Mouse (Mus musculus) lung, postnatal 14 days (tissue): ENCODE results near the gene Coq3.

Experiments
- DNase-seq: peaks from one replicate; pipeline ENCODE4 v3.0.0; 2021

Gene Coq3

GRCm38 (mm10) chr4:21879565-21880220 is at the start of gene Coq3:
Coq3 (plus strand) TSS chr4:21879673.
- DNase-seq = peak; percentile 78

- DNase-seq = no peak
These were observed 46.6 kb upstream of the Coq3 start for GRCm38 (mm10) chr4:21832844-21833243.

DNA sequence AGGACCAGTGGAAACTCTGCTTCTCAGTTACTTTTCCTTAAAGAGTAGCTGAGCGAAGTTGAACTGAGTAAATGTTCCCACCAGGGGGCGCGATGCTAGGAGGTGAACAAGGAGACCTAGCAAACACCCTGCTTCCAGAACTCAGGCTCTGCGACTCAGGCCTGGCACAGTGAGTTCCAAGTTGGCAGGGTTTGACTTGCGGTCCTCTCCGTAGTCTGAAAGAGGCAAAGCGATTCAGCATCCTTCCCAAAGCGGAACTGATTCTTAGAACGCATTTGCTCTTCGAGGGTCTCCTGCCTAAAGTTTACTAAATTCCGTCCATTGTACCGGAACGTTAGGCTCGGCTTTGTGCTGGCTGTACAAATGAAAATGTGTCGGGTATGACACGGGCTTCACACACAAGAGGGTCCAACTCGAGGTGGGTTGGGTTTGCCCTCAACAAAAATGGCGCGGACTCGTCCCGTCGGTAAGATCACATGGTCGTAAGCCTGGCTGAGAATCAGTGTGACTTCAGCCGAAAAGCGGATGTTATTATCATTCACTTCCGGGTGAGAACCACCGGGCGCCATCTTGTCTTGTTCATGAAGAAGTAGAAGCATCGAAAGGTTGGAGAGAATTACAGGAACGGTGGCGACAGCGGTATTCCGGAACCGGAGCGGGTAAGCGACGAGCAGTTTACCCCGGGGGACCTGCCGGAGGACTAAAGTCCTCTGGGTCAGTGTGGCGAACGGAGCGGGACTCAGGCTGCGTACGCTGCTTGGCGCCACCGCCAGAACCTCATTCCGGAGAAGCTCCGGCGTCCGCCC is 31.8 kb upstream of the Coq3 start, which contains the start of gene Pnisr:
Pnisr (plus strand) TSS at position 103 of the 806 bp plus-strand sequence.
- peak; percentile 98 for DNase-seq

DNA sequence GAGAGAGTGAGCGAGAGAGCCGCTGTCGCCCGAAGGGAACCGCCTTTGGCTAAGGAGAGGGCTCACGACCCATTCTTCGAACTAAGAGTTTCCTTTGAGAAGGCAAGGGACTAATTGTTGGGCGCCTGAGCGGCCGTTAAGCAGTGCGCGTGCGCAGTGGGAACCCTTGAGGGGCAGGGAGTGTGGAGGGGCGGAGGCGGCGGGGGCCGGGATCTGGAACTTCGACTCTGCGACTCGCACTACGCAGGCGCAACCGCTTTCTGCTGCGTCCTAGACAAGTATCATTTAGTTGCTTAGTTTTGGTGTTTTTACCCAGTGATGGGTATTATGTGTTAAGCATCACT is 31.2 kb upstream of the Coq3 start:
- DNase-seq = peak; percentile 92

DNA sequence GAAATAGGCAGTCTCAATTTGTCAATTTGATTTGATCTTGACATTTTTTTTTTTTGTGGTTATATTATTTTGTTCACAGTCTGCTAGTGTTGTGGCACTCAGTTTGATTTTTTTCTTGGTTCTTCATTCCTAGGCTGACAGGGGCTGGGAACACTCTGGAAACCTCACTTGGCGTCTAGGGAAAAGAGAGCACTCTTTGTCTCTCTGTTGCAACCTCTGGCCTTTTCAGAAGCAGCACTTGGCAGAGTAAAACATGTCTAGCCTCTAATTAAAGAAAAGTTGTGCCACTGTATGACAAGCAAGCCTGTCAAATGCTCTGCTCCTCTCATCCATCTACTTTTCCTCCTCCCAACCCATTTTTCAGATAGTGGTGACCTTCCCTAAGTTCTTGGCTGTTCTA is 22.0 kb upstream of the Coq3 start:
- DNase-seq = no peak

DNA sequence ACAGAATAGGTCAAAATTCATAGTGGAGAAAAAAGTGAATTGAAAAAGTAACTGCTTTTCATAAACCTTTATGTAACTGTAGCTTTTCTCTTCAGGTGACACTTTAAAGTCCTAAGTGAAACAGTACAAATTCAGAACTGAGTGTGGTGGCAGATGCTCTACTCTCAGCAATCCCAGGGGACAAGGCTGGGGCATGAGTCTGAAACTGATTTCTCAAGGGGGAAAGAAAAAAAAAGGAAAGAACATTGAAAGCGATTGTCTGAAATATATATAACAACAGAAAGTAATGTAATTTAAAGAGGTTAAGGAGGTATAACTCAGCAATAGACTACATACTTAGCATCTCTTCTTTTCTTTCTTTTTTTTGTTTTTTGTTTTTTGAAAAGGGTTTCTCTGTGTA is 14.2 kb upstream of the Coq3 start:
- no peak for DNase-seq

DNA sequence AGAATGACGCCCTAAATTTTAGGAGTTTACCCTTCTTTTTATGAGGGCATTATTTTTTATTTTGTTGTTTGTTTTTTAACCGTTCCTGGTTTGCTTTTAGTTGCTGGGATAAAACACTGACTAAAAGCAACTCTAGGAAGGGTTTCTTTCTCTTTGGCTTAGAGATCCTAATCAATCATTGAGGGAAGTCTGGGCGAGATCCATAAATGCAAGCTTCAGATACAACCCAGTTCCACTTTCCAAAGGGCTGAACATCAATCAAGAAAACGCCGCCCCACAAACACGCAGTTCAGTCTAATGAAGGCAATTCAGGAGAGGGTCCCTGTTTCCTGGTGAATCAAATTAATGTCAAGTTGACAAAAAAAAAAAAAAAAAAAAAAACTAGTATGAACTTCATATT is 697 bp upstream of the Coq3 start:
- no peak for DNase-seq

DNA sequence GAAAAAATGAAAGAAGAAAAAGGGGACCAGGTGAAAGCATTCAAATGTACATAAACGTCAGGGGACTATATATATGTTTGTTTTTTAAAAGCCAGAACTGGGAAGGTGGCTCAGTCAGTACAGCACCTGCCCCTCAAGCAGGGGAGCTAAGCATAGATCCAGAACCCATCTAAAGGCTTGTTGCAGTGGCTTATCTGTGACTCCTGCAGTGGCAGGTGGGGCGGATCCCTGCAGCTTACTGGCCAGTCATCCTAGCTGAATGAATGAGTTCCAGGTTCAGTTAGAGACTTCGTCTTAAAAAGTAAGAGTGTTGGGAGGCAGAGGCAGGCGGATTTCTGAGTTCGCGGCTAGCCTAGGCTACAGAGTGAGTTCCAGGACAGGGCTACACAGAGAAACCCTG is 3.3 kb downstream of the Coq3 start:
- DNase-seq = no peak

- DNase-seq = no peak
These were observed 6.4 kb downstream of the Coq3 start for GRCm38 (mm10) chr4:21885831-21886230.

GRCm38 (mm10) chr4:21930971-21931771 is 51.7 kb downstream of the Coq3 start, which contains the start of gene Faxc:
Faxc (plus strand) TSS chr4:21931329.
- DNase-seq = peak; percentile 21

- DNase-seq = no peak
These were observed 52.5 kb downstream of the Coq3 start for GRCm38 (mm10) chr4:21931772-21932630.

- DNase-seq = no peak
These were observed 55.9 kb downstream of the Coq3 start for GRCm38 (mm10) chr4:21935378-21935777.

DNA sequence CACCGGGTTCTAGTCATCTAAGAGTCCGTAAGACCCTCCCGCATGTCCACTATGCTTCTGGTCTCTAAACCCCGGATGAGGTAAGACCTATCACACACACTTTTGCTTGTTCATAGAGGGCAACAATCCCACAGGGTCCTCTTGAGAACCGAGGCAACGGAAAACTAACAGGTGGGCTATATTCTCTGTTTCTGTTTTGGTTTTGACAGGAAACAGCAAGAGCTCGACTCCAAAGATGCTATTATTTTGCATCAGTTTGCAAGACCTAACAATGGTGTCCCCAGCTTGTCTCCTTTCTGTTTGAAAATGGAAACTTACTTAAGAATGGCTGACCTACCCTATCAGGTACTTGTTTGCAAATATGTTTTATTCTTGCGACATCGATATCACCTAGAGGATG is 57.0 kb downstream of the Coq3 start:
- DNase-seq = no peak

- DNase-seq = no peak
These were observed 58.4 kb downstream of the Coq3 start for GRCm38 (mm10) chr4:21937890-21938289.

GRCm38 (mm10) chr4:21944672-21945071 is 65.2 kb downstream of the Coq3 start:
- no peak for DNase-seq

DNA sequence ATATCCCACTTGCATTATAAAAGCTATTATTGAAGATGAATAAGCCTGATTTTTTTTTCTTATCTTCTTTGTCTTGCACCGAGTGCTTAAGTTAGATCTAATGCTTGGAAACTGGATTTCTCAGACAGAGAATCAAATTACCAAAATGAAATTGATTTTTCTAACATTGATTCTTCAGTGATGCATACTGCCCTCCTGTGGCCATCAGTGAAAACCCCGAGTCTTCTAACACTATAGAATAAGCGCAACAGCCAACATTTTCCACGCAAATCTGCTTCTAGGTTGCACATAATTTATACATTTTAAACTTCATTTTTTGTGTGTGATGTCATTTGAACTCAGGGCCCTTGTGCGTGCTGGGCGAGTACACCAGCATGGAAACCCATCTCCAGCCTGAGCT is 72.0 kb downstream of the Coq3 start:
- DNase-seq = peak; percentile 38

DNA sequence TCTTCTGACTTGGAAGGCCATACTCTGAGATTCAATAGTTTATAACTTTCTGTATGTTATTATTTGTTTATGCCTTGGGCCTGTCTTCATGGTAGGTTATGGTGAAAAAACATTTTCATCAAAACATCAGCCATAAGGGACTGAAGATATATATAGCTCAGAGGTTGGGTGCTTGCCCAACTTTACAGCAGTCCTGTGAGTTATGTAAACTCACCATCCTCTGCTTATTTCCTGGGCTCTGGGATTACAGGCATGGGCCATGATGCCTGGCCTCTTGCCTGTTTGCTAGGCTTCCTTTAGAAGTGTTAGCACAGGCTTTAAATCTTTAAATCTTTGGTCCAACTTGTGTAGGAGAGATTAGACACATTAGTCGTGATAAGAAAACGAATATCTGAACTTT is 72.8 kb downstream of the Coq3 start:
- DNase-seq = no peak

DNA sequence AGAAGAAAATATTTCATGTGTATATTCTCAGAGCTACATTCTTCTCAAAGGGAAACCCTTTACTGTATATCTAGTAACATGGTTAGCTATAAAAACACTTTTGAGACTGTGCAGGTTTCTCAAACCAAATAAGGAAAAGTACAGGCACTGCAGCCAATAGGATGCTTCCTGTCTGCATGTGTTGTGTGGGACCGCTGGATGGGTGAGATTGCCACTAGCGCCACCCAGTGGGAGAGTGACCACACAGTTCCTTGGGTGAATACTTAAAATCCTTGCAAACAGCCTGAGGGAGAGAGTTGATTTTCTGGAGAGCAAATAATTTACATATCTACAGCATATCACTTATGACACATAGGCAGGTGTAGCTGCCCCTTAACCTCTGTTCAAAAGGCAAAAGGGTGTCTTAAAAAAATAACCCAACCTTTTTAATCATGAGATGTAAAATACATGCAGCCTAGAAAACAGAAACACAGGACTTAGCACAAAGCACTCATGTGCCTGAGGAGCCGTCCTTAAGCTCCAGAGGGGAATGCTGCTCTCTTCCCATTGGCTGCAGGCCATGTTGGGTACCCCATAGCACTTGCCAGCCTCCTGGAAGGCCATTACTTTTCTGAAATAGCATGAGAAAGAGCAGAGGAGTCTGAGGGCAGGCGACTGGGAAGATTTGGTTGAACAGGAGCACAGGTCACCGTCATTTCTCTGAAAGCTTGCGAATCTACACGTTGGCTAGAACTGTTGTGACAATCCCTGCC is 78.3 kb downstream of the Coq3 start:
- DNase-seq = peak; percentile 53
